Mouse (Mus musculus) brain, embryonic 18.5 days (tissue): ENCODE results near the gene Uhrf1bp1.

Experiments used
- DNase-seq: peaks from one replicate; pipeline ENCODE4 v3.0.0-alpha.2; 2012; ENCODE audit warnings: low read depth, low spot score

Gene Uhrf1bp1

GRCm38 (mm10) chr17:27839469-27840252 is 16.6 kb upstream of the Uhrf1bp1 start:
- peak; percentile 95 for DNase-seq

- no peak for DNase-seq
These were observed 7.9 kb upstream of the Uhrf1bp1 start for GRCm38 (mm10) chr17:27848351-27848750.

DNA sequence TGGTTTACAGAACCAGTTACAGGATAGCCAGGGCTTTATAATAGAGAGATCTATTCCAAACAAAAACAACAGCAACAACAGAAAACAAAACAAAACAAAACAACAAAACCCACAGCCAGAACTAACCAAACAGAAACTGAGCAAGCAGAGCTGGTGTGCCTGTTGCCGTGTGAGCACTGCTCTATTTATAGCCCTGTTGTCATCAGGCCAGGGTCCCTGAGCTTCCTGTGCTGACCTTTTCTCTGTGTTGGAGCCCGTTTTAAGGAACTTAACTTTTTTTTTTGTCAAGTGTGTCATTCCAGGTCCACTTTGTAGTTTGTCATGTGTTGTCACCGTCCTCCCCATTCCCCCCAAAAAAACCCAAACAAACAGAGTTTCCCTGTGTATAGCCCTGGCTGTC is 5.2 kb upstream of the Uhrf1bp1 start:
- DNase-seq, result no peak

GRCm38 (mm10) chr17:27856798-27857648 is 782 bp downstream of the Uhrf1bp1 start:
- DNase-seq, result no peak

GRCm38 (mm10) chr17:27857649-27858475 is 1.6 kb downstream of the Uhrf1bp1 start:
- DNase-seq, result no peak

DNA sequence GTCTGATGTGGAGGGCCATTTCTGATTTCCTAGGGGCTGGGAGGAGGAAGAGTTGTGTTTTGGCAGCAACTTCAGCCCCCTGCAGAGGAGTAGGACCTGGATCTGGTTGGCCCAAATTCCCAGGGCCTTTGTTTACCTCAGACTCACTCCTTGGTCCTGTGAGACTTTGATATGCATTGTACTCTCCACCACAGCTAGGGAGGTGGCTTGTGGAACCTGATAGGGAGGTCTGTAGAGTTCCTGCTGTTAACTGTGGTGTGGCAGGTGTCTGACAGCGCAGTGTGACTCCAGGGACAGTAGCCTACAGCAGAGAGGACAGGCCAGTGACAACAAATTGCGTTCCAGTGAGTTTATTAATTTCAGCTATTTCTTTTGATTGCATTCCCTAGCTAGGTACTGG is 2.9 kb downstream of the Uhrf1bp1 start:
- DNase-seq, result no peak

- DNase-seq, result no peak
These were observed 9.2 kb downstream of the Uhrf1bp1 start for GRCm38 (mm10) chr17:27865461-27865860.

DNA sequence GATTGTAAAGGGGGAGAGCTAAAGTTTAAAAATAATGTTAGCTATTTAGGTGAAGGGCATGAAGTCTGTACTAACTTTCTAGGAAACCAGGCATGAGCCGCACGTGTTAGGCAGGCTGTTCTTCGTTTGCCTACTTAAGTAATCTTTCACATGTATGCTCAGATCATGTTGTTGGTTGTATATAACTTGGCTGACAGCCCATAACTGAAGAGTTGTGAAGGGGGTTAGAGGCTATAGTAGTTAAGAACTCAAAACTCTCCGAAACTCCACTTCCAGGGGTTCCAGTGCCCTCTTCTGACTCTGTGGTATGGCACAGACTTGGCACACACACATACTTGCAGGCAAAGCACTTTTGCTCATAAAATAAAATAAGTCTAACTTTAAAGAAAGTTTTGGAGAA is 10.5 kb downstream of the Uhrf1bp1 start:
- DNase-seq, result no peak

- peak; percentile 30 for DNase-seq
These were observed 15.6 kb downstream of the Uhrf1bp1 start for GRCm38 (mm10) chr17:27871851-27872250.

- DNase-seq, result no peak
These were observed 17.3 kb downstream of the Uhrf1bp1 start for GRCm38 (mm10) chr17:27873583-27873982.

GRCm38 (mm10) chr17:27874510-27874909 is 18.3 kb downstream of the Uhrf1bp1 start:
- DNase-seq, result no peak

DNA sequence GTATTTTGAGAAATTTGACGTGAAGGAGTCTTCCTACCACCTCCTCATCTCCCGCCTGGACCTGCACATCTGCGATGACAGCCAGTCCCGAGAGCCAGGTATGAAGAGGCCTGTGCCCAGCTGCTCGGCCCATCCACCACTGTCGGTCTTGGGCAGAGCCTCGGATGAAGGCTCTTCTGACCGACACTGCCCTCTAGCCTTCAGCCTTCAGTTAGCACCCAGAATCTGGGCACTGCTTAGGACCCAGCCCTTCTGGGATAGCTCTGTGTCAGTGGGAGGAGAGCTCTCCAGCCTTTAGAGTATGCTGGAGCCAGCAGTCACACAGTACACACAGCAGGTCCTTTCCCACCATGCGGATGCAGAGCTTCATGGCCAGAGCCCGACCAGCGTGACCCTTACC is 25.3 kb downstream of the Uhrf1bp1 start:
- DNase-seq, result no peak

- DNase-seq, result no peak
These were observed 26.9 kb downstream of the Uhrf1bp1 start for GRCm38 (mm10) chr17:27883129-27883528.

- no peak for DNase-seq
These were observed 27.8 kb downstream of the Uhrf1bp1 start for GRCm38 (mm10) chr17:27883994-27884393.

DNA sequence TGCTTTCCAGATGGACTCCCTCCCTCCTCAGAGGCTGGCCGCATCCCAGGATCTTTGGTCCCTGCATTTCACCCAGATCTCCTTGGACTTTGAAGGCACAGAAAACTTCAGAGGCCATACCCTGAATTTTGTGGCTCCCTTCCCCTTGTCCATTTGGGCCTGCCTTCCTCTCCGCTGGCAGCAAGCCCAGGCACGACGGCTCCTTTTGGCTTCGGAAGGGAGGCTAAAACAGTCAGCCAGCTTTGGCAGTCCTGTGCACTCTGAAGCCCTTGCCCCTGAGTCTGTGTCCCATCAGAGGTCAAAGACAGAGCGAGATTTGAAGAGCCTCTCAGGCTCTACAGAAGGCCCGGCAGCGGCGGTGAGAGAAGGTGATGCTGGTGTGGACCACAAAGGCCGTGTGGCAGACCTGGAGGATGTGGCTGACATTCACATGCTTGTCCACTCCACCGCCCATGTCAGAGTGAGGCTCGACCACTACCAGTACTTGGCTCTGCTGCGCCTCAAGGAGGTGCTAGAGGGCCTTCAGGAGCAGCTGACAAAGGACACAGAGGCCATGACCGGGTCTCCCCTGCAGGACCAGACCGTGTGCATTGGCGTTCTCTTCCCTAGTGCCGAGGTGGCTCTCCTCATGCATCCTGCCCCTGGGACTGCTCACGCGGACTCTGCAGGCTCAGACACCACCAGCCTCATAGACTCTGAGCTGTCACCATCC is 30.4 kb downstream of the Uhrf1bp1 start:
- DNase-seq, result no peak

DNA sequence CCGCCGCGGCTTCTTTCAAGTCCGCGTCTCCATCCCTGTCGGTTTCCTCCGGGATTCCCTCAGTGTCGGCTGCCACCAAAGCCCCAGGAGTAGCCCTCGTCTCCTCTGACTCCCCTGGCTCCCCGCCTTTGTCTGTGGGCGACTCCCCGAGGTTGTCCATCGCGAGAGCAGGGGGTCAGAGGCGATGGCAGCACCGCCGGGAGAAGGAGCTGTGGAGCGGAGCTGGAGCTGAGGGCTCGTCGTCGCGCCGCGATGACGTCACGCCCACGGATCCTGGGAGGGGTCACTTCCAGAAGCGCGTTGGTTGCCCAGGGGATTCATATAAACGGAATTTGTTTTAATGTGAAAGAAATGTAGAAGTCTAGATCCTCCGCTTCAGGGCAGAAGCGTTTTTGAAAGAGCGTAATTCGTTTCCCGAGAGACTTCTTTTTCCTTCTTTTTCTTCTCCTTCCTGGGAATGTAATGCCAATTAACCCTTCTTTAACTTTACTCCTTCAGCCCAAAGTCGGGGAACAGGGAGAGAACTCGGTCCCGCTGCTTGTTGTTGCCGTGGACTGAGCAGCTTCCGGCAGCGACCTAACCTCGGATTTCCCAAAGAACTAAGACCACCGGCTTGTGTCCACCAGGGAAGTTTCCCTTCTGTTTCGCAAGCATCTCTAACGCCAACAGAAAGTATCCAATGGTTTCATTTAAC is 51.4 kb downstream of the Uhrf1bp1 start:
- DNase-seq, result peak; percentile 81

- DNase-seq, result no peak
These were observed 52.1 kb downstream of the Uhrf1bp1 start for GRCm38 (mm10) chr17:27908206-27908887.

DNA sequence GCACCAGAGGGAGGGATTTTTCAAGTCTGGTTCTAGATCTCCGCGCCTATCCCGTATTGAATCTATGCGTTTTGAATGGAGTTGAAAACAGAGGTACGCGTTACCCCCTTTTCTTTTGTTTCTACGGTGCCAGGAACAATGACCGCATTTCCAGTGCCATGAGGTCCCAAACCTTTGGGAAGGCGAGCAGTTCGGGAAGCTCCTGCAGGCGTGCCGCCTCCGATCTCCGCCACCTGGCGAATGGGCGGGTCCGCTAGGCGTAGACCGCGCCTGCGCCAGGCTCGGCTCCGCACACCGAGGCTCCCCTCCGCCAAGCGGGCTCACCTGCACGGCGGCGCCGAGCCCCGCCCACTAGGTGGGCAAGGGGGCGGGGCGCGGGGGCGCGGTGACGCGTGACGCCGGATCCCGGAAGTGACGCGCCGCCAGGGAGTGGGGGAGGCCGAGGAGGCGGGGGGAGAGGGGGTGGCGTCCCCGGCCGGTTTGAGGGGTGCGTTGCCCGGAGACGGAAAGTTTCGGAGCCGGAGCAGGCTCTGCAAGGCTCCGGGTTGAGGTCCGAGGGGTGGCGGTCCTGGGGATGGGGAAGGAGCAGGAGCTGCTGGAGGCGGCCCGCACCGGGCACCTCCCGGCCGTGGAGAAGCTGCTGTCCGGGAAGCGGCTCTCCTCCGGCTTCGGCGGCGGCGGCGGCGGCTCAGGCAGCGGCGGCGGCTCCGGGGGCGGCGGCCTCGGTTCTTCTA is 52.8 kb downstream of the Uhrf1bp1 start, which contains the start of gene Anks1:
TSS of gene Anks1 (plus strand) at position 419 of the 734 bp plus-strand sequence.
- peak; percentile 71 for DNase-seq
